Mouse (Mus musculus): Measurements from ENCODE around the gene Cacna2d1. TPM values are rescaled to one million over a fixed set of nuclear protein-coding genes. Genes with fewer than 3 reads are reported as not detected.

The Cacna2d1 gene
- polyA plus RNA-seq, 1 experiment from 2014 or later, result 20.2 TPM

DNA sequence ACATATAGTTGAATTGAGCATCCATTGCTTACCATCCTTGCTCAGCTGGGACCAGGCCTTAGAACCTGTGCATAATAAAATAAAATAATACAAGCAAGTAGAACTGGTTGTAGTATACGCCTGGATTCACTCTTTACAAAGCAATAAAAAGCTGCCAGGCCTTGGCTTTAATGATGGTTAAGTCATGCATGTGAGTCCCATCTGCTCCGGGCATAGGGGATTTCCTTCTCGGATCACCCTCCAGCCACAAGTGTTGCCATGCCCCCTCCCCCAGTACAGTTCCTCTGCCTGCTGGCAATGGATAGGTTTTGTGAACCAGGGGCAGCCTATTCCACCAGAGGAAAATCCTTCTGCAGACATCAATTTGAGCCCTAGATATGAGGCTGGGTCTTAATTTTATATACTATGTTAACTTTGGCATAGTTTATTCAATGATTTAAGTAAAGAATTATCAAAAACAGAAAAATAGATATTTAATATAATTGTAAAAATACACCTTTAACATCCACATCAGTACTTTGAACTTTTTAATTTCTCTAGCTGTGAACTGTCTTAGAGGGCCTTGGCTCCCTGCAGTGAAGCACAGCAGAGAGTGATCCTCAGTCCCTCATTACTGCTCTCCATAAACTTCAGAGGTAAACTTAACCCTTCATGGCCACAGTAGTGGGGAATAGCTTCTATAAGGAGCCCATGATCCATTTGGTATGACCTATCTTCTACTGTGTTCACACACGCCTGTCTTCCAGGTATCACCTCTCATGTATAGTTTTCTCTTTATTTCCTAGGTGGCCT lies 90.3 kb downstream of the Cacna2d1 start:
- ATAC-seq (ENCODE audit: insufficient read depth, low FRiP score, low TSS enrichment) (peak; percentile 69; the same call in 1 of the 2 replicates), DNase-seq (ENCODE audit: low spot score) (peak; percentile 29)
- Histone ChIP-seq H3K4me2 (ENCODE audit: low read depth) (no peak overlapping the region), H3K9me3 (ENCODE audit: control insufficient read depth, low read length) (no peaks in the 10 kb centered on the region), H3K9ac (ENCODE audit: low read length) (no peak overlapping the region), H3K36me3 (ENCODE audit: control insufficient read depth, insufficient read depth, low read length) (no peaks in the 10 kb centered on the region), H3K4me1 (ENCODE audit: control insufficient read depth, insufficient read depth, low read length) (no peaks in the 10 kb centered on the region), H3K27ac (ENCODE audit: low read depth, low read length) (no peak overlapping the region), H3K4me3 (ENCODE audit: low read depth, low read length) (no peak overlapping the region), H3K27me3 (ENCODE audit: control insufficient read depth, insufficient read depth, low read length) (no peaks in the 10 kb centered on the region)
- whole genome bisulfite sequencing, result 25% methylated on average over 4 of the region's 4 CpGs

DNA sequence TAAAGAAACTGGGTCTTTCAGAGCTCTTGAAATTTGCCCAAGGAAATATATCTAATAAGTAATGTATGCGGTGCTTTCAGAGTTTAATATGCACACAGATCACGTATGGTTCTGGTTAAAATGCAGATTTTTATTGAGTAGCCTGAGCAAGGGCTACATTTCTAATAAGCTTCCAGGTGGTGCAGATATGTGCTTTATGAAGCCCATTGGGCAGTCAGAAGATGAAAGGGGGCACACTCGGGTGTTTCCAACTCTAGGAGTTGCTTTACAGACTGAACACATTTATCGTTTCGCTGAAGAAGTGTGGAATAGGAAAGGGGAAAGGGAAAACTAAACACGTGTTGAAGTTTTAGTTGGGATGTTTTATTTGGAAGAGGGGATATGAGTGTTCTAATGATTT lies 94.4 kb downstream of the Cacna2d1 start:
- H3K4me1 ChIP-seq (ENCODE audit: control insufficient read depth, insufficient read depth, low read length), result no peaks in the 10 kb centered on the region
- no peak overlapping the region for H3K27ac ChIP-seq (ENCODE audit: low read depth, low read length)
- WGBS, result 82% methylated on average over 6 of the region's 6 CpGs
- no peak overlapping the region for H3K9ac ChIP-seq (ENCODE audit: low read length)
- H3K27me3 ChIP-seq (ENCODE audit: control insufficient read depth, insufficient read depth, low read length), result no peaks in the 10 kb centered on the region
- DNase-seq (ENCODE audit: low spot score) (no peak), ATAC-seq (ENCODE audit: insufficient read depth, low FRiP score, low TSS enrichment) (no peak)
- no peaks in the 10 kb centered on the region for H3K36me3 ChIP-seq (ENCODE audit: control insufficient read depth, insufficient read depth, low read length)
- no peaks in the 10 kb centered on the region for H3K9me3 ChIP-seq (ENCODE audit: control insufficient read depth, low read length)
- H3K4me2 ChIP-seq (ENCODE audit: low read depth), result no peak overlapping the region
- no peak overlapping the region for H3K4me3 ChIP-seq (ENCODE audit: low read depth, low read length)

DNA sequence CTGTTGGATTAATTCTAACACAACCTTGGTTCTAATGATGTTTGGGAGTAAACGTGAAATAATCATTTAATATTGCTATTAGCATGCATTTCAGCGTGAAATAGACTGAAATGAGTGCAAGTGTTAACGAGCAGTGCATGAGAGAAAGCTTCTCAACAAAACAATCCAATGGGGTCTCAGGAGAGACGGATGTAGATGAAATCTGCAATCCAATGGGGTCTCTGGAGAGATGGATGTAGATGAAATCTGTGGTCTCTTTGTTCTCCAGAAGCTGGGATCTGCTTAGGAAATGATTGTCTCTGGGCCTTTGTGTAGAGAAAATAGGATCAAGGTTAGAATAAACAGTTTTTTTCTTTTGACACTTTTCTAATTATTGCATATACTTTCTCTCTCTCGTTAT lies 95.0 kb downstream of the Cacna2d1 start:
- no peaks in the 10 kb centered on the region for H3K4me1 ChIP-seq (ENCODE audit: control insufficient read depth, insufficient read depth, low read length)
- H3K4me2 ChIP-seq (ENCODE audit: low read depth), result no peak overlapping the region
- no peaks in the 10 kb centered on the region for H3K27me3 ChIP-seq (ENCODE audit: control insufficient read depth, insufficient read depth, low read length)
- 72% methylated on average over 5 of the region's 5 CpGs for WGBS
- no peak overlapping the region for H3K4me3 ChIP-seq (ENCODE audit: low read depth, low read length)
- H3K9ac ChIP-seq (ENCODE audit: low read length), result no peak overlapping the region
- H3K36me3 ChIP-seq (ENCODE audit: control insufficient read depth, insufficient read depth, low read length), result no peaks in the 10 kb centered on the region
- no peaks in the 10 kb centered on the region for H3K9me3 ChIP-seq (ENCODE audit: control insufficient read depth, low read length)
- DNase-seq (ENCODE audit: low spot score), result no peak
- ATAC-seq (ENCODE audit: insufficient read depth, low FRiP score, low TSS enrichment), result no peak
- H3K27ac ChIP-seq (ENCODE audit: low read depth, low read length), result no peak overlapping the region

DNA sequence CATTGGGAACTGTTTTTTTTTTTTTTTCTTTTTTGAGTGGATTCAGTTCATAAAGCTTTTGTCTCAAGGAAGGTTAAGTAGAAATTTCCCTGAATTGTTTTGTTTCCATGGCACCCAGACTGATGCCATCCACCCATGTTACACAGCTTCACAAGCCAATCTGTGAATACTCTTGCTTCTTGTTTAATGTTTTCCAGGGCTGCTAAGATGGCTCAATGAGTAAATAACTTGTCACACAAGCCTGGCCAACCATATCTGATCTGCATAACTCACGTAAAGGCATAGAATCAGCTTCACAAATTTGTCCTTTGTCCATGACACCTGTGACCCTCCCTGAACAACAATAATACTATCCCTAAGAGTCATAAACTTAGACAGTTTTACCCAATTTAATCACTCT lies 99.1 kb downstream of the Cacna2d1 start:
- 93% methylated on average over 1 of the region's 1 CpGs for WGBS
- Histone ChIP-seq H3K9ac (ENCODE audit: low read length) (no peak overlapping the region), H3K4me3 (ENCODE audit: low read depth, low read length) (no peak overlapping the region), H3K27ac (ENCODE audit: low read depth, low read length) (no peak overlapping the region), H3K27me3 (ENCODE audit: control insufficient read depth, insufficient read depth, low read length) (no peaks in the 10 kb centered on the region), H3K36me3 (ENCODE audit: control insufficient read depth, insufficient read depth, low read length) (no peaks in the 10 kb centered on the region), H3K9me3 (ENCODE audit: control insufficient read depth, low read length) (no peaks in the 10 kb centered on the region), H3K4me1 (ENCODE audit: control insufficient read depth, insufficient read depth, low read length) (no peaks in the 10 kb centered on the region), H3K4me2 (ENCODE audit: low read depth) (no peak overlapping the region)
- ATAC-seq (ENCODE audit: insufficient read depth, low FRiP score, low TSS enrichment), result no peak
- no peak for DNase-seq (ENCODE audit: low spot score)

DNA sequence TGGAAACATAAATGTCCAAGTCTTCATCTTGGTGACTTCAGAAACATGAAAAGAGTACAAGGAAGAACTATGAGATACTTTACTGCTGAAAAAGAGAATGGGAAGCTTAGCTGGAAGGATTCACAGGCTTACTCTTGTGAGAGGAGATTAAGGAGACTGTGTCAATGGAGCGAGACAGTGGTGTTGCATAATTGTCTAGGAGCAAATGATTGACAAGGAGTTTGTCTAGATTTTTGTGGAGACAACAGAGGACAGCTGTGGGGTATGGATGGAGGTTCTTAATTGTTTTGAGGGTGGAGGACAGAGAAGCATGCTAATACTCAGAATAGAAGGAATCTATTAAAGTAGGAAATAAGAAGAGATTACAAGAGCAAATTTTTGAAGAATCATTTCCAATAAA lies 100.8 kb downstream of the Cacna2d1 start:
- H3K9me3 ChIP-seq (ENCODE audit: control insufficient read depth, low read length), result no peaks in the 10 kb centered on the region
- DNase-seq (ENCODE audit: low spot score) (no peak), ATAC-seq (ENCODE audit: insufficient read depth, low FRiP score, low TSS enrichment) (no peak)
- no peaks in the 10 kb centered on the region for H3K27me3 ChIP-seq (ENCODE audit: control insufficient read depth, insufficient read depth, low read length)
- H3K4me3 ChIP-seq (ENCODE audit: low read depth, low read length), result no peak overlapping the region
- H3K36me3 ChIP-seq (ENCODE audit: control insufficient read depth, insufficient read depth, low read length), result no peaks in the 10 kb centered on the region
- H3K4me2 ChIP-seq (ENCODE audit: low read depth), result no peak overlapping the region
- WGBS, result 84% methylated on average over 1 of the region's 1 CpGs
- H3K27ac ChIP-seq (ENCODE audit: low read depth, low read length), result no peak overlapping the region
- H3K9ac ChIP-seq (ENCODE audit: low read length), result no peak overlapping the region
- no peaks in the 10 kb centered on the region for H3K4me1 ChIP-seq (ENCODE audit: control insufficient read depth, insufficient read depth, low read length)

DNA sequence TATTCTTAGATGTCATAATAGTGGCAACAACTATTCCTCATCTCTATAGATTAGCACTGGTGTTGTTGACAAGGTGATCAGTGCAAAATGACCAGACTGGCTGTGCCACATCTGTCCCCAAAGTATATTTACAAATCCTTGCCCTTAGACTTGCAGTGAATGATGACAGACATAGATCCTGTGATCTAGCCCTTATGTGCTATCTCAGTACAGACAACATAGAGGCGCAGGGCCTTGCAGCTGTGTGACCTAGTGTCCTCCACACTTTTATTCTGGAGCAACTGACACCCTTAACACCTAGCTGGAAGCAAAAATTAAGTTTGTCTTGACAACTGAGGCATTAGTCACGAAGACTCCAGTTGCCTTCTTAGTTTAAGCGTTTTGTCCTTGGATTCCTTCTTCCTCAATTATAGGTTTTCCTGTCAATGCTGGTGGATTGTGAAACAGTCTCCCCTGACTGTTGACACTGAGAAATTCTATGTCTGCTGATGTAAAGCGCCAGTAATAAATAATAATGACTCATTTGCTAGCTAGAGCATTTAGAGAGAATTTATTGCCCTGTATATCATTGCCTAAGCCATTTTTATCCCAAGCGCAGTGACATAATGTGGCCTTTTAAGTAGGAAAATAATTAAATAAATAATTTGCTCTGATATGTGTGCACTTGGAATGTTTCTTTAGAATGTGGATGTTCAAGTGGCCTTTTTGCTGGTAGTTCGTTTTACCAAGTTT lies 110.8 kb downstream of the Cacna2d1 start:
- Histone ChIP-seq H3K27ac (ENCODE audit: low read depth, low read length) (no peak overlapping the region), H3K27me3 (ENCODE audit: control insufficient read depth, insufficient read depth, low read length) (no peaks in the 10 kb centered on the region), H3K9ac (ENCODE audit: low read length) (no peak overlapping the region), H3K9me3 (ENCODE audit: control insufficient read depth, low read length) (no peaks in the 10 kb centered on the region), H3K4me3 (ENCODE audit: low read depth, low read length) (no peak overlapping the region), H3K4me2 (ENCODE audit: low read depth) (no peak overlapping the region), H3K4me1 (ENCODE audit: control insufficient read depth, insufficient read depth, low read length) (no peaks in the 10 kb centered on the region), H3K36me3 (ENCODE audit: control insufficient read depth, insufficient read depth, low read length) (no peaks in the 10 kb centered on the region)
- DNase-seq (ENCODE audit: low spot score), result no peak
- no peak for ATAC-seq (ENCODE audit: insufficient read depth, low FRiP score, low TSS enrichment)
- WGBS, result 80% methylated on average over 6 of the region's 6 CpGs

DNA sequence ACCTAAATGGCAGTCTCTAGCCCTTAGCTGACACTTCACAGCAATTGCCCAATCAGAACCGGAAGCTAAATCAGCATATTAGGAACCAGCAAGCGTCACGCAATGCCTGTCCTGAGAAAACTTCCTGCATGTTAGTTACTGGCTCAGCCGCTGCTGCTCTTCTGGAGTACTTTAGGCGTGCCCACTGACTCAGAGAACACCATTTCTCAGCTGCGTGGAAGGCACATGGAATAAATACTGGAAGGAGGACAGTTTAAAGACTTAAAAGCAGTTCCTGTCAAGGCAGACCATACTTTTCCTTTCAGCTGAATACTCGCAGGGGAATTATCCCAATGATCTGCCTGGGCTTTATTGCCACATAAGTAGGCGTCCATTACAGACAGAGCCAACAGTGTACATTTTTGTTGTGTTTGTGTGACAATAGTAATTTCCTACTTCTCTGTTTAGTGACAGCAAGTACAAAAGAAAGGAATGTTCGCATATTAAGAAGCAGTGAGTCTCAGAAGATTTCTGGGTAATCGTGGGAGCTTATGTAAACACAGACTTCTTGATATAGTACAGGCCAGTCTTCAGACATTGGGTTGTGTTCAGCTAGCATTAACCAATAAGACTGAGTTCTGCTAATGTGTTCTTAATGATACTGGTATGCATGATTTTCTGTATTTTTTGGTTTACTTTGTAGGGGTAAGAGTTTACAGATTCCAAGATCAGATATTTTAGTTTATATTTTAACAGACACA lies 113.1 kb downstream of the Cacna2d1 start:
- Histone ChIP-seq H3K4me1 (ENCODE audit: control insufficient read depth, insufficient read depth, low read length) (no peaks in the 10 kb centered on the region), H3K36me3 (ENCODE audit: control insufficient read depth, insufficient read depth, low read length) (no peaks in the 10 kb centered on the region), H3K4me3 (ENCODE audit: low read depth, low read length) (no peak overlapping the region), H3K27me3 (ENCODE audit: control insufficient read depth, insufficient read depth, low read length) (no peaks in the 10 kb centered on the region), H3K9me3 (ENCODE audit: control insufficient read depth, low read length) (no peaks in the 10 kb centered on the region), H3K27ac (ENCODE audit: low read depth, low read length) (no peak overlapping the region), H3K4me2 (ENCODE audit: low read depth) (no peak overlapping the region), H3K9ac (ENCODE audit: low read length) (no peak overlapping the region)
- 74% methylated on average over 10 of the region's 10 CpGs for WGBS
- no peak for DNase-seq (ENCODE audit: low spot score)
- no peak for ATAC-seq (ENCODE audit: insufficient read depth, low FRiP score, low TSS enrichment)

DNA sequence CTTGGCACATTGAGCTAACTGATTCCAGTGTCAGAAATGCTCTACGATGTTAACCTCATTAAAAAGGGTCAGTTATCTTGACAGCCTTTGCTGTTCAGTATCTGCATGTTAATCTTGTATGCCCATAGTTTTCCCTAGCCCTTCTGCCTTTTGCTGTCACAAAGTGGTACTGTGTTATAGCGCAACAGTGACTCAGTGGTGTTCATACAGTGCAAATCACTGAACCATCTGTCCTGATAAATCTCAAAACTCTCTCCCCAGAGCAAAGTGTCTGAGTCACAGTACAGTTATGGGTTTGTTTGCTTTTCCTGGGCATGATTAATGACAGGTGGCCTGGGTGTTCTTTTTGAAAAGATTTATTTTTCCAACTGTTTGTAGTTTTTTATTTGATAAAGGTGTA lies 122.3 kb downstream of the Cacna2d1 start:
- H3K9me3 ChIP-seq (ENCODE audit: control insufficient read depth, low read length), result no peaks in the 10 kb centered on the region
- 57% methylated on average over 2 of the region's 2 CpGs for WGBS
- no peaks in the 10 kb centered on the region for H3K36me3 ChIP-seq (ENCODE audit: control insufficient read depth, insufficient read depth, low read length)
- no peaks in the 10 kb centered on the region for H3K4me1 ChIP-seq (ENCODE audit: control insufficient read depth, insufficient read depth, low read length)
- ATAC-seq (ENCODE audit: insufficient read depth, low FRiP score, low TSS enrichment), result no peak
- no peak overlapping the region for H3K4me2 ChIP-seq (ENCODE audit: low read depth)
- no peak overlapping the region for H3K27ac ChIP-seq (ENCODE audit: low read depth, low read length)
- no peak overlapping the region for H3K4me3 ChIP-seq (ENCODE audit: low read depth, low read length)
- H3K27me3 ChIP-seq (ENCODE audit: control insufficient read depth, insufficient read depth, low read length), result no peaks in the 10 kb centered on the region
- no peak for DNase-seq (ENCODE audit: low spot score)
- H3K9ac ChIP-seq (ENCODE audit: low read length), result no peak overlapping the region

Data from neural tube, embryonic 11.5 days (tissue).